18 mouse cellular contexts compared by ENCODE assay signal in genomic region chr3:154611888-154612287, GRCm38 (mm10). TPM values are rescaled to one million over a fixed set of nuclear protein-coding genes. Genes with fewer than 3 reads are reported as not detected.
A peak's percentile ranks its signal among the peaks of the same experiment; 100 is the strongest.
DNase-seq lines count a peak whose midpoint lies in the region; ATAC-seq and TF ChIP-seq lines count a peak whose summit lies in the region.
"Had no signal": no experiment of that assay in that cellular context is flagged by ENCODE, and none has a peak within 500 bp of the region (broad histone marks: within the 10 kb centered on the region; RNA-seq: fewer than 3 reads in every experiment).

No protein-coding gene starts in this region.

- H3K4me2 ChIP-seq in heart, embryonic 11.5 days: no peak overlapping the region
- no peak overlapping the region for H3K4me2 ChIP-seq in lung, postnatal 0 days (replicated peaks; ENCODE audit: low read depth, low read length)
- no peak overlapping the region for H3K4me2 ChIP-seq in liver, postnatal 0 days (ENCODE audit: low read depth, low read length)
- H3K4me2 ChIP-seq: hindbrain, embryonic 14.5 days; kidney, embryonic 15.5 days; limb, embryonic 13.5 days; lung, embryonic 14.5 days had no signal

- TF ChIP-seq EP300 in lung, postnatal 0 days (IDR thresholded peaks at IDR 0.05): no peak
- no peak for TF ChIP-seq EP300 in liver, postnatal 0 days (IDR thresholded peaks at IDR 0.05; ENCODE audit: low read depth)

- no peaks in the 10 kb centered on the region for H3K9me3 ChIP-seq in heart, embryonic 11.5 days (replicated peaks; ENCODE audit: control insufficient read depth, low read length)
- H3K9me3 ChIP-seq in lung, postnatal 0 days (ENCODE audit: low read length): no peaks in the 10 kb centered on the region
- H3K9me3 ChIP-seq in liver, postnatal 0 days (ENCODE audit: low read length): no peaks in the 10 kb centered on the region
- no peaks in the 10 kb centered on the region for H3K9me3 ChIP-seq in embryonic facial prominence, embryonic 10.5 days
- H3K9me3 ChIP-seq: forebrain, embryonic 10.5 days; kidney, embryonic 15.5 days; limb, embryonic 13.5 days had no signal

- no peaks in the 10 kb centered on the region for H3K4me1 ChIP-seq in heart, embryonic 11.5 days (ENCODE audit: control insufficient read depth, insufficient read depth, low read length)
- no peaks in the 10 kb centered on the region for H3K4me1 ChIP-seq in lung, postnatal 0 days (ENCODE audit: insufficient read depth, low read depth, low read length)
- no peaks in the 10 kb centered on the region for H3K4me1 ChIP-seq in liver, postnatal 0 days (ENCODE audit: insufficient read depth)
- H3K4me1 ChIP-seq in embryonic facial prominence, embryonic 10.5 days: no peaks in the 10 kb centered on the region
- H3K4me1 ChIP-seq: forebrain, embryonic 10.5 days; kidney, embryonic 15.5 days; limb, embryonic 13.5 days had no signal

- H3K36me3 ChIP-seq in heart, embryonic 11.5 days (ENCODE audit: control insufficient read depth, insufficient read depth, low read length): no peaks in the 10 kb centered on the region
- no peaks in the 10 kb centered on the region; the same call in 1 of the 2 replicates for H3K36me3 ChIP-seq in lung, postnatal 0 days (ENCODE audit: insufficient read depth, low read length)
- H3K36me3 ChIP-seq in liver, postnatal 0 days (replicated peaks; ENCODE audit: insufficient read depth, low read length): peaks cover 3% of the 10 kb centered on the region; the same call in 1 of the 2 replicates
- peaks cover 60% of the 10 kb centered on the region for H3K36me3 ChIP-seq in embryonic facial prominence, embryonic 10.5 days (replicated peaks)

- peak; percentile 46 for DNase-seq in heart, adult 11 months
- peak; percentile 7 for DNase-seq in lung, postnatal 0 days (ENCODE audit: low spot score)
- no peak for DNase-seq in lung, postnatal 4 days
- DNase-seq in R1 (ENCODE audit: low read depth, low spot score): peak; percentile 81
- peak; percentile 22 for DNase-seq in liver, postnatal 0 days
- no peak for DNase-seq in embryonic facial prominence, embryonic 10.5 days (ENCODE audit: low spot score)
- DNase-seq: adrenal gland, postnatal 36 days; cerebellum, adult 8-10 months; gastrocnemius, postnatal 10 days; heart, postnatal 10 days; lung, embryonic 14.5 days; spleen, adult 18-20 months had no signal

- no peak for ATAC-seq in heart, embryonic 11.5 days (replicated peaks; ENCODE audit: insufficient number of reproducible peaks, low FRiP score, low TSS enrichment)
- ATAC-seq in lung, postnatal 0 days: no peak; the same call in 1 of the 2 replicates
- ATAC-seq in liver, postnatal 0 days: 0 out of 2 replicates have a peak, but pooled peaks have one; percentile 25
- no peak for ATAC-seq in cerebellum, adult (ENCODE audit: insufficient number of reproducible peaks, low FRiP score, low TSS enrichment)

- H3K9ac ChIP-seq in heart, embryonic 11.5 days (ENCODE audit: low read depth, low read length): no peak overlapping the region
- H3K9ac ChIP-seq in lung, postnatal 0 days (replicated peaks; ENCODE audit: low read depth): no peak overlapping the region
- no peak overlapping the region for H3K9ac ChIP-seq in liver, postnatal 0 days (replicated peaks)
- H3K9ac ChIP-seq: hindbrain, embryonic 14.5 days; kidney, embryonic 15.5 days; limb, embryonic 13.5 days; lung, embryonic 14.5 days had no signal

- WGBS in heart, embryonic 11.5 days (ENCODE audit: insufficient replicate concordance): 81% methylated on average over 3 of the region's 3 CpGs
- 80% methylated on average over 3 of the region's 3 CpGs for WGBS in lung, postnatal 0 days
- 81% methylated on average over 3 of the region's 3 CpGs for WGBS in liver, postnatal 0 days (ENCODE audit: insufficient replicate concordance)
- WGBS in embryonic facial prominence, embryonic 10.5 days: 95% methylated on average over 3 of the region's 3 CpGs

- H3K27ac ChIP-seq in heart, embryonic 11.5 days (ENCODE audit: low read depth, low read length): no peak overlapping the region
- no peak overlapping the region for H3K27ac ChIP-seq in lung, postnatal 0 days (ENCODE audit: low read length)
- no peak overlapping the region for H3K27ac ChIP-seq in liver, postnatal 0 days (ENCODE audit: low read depth)
- H3K27ac ChIP-seq in embryonic facial prominence, embryonic 10.5 days (replicated peaks): no peak overlapping the region
- H3K27ac ChIP-seq: forebrain, embryonic 10.5 days; hindbrain, embryonic 14.5 days; kidney, embryonic 15.5 days; limb, embryonic 13.5 days had no signal

- no peak for TF ChIP-seq CTCF in lung, postnatal 0 days (IDR thresholded peaks at IDR 0.05)
- TF ChIP-seq CTCF in liver, postnatal 0 days (IDR thresholded peaks at IDR 0.05; ENCODE audit: low read depth): no peak

- no peak overlapping the region for H3K4me3 ChIP-seq in heart, embryonic 11.5 days (ENCODE audit: low read depth, low read length)
- H3K4me3 ChIP-seq in lung, postnatal 0 days (ENCODE audit: low read depth, low read length): no peak overlapping the region
- H3K4me3 ChIP-seq in liver, postnatal 0 days (ENCODE audit: low read depth, low read length): no peak overlapping the region
- no peak overlapping the region for H3K4me3 ChIP-seq in embryonic facial prominence, embryonic 10.5 days
- H3K4me3 ChIP-seq: forebrain, embryonic 10.5 days; kidney, embryonic 15.5 days; limb, embryonic 13.5 days had no signal

- H3K27me3 ChIP-seq in heart, embryonic 11.5 days (ENCODE audit: control insufficient read depth, insufficient read depth, low read length): no peaks in the 10 kb centered on the region
- H3K27me3 ChIP-seq in lung, postnatal 0 days (replicated peaks; ENCODE audit: insufficient read depth, low read length): no peaks in the 10 kb centered on the region
- H3K27me3 ChIP-seq in liver, postnatal 0 days (ENCODE audit: insufficient read depth, low read length): no peaks in the 10 kb centered on the region
- H3K27me3 ChIP-seq in embryonic facial prominence, embryonic 10.5 days (replicated peaks; ENCODE audit: low read depth, poor library complexity, severe bottlenecking): no peaks in the 10 kb centered on the region
- H3K27me3 ChIP-seq: kidney, embryonic 15.5 days; limb, embryonic 13.5 days had no signal

RNA-seq across cellular contexts. Expression of gene Tyw3, which starts 15.0 kb away (rescaled TPM):
- 14.0 and 17.9 TPM in 2 replicates for polyA plus RNA-seq in heart, embryonic 11.5 days (2014; fragmentation: Nextera tagmentation; extraction: Ambion mirVana)
- polyA plus RNA-seq in lung, postnatal 0 days (2015; fragmentation: Nextera tagmentation; extraction: Ambion mirVana): 4.2 and 4.4 TPM in 2 replicates
- polyA plus RNA-seq in liver, postnatal 0 days (2015; fragmentation: Nextera tagmentation; extraction: Ambion mirVana): 2.5 and 2.9 TPM in 2 replicates
- polyA plus RNA-seq in embryonic facial prominence, embryonic 10.5 days (2016; fragmentation: Nextera tagmentation; extraction: Ambion mirVana): 20.9 and 23.4 TPM in 2 replicates

RNA-seq across cellular contexts. Expression of gene Cryz, which starts 15.4 kb away (rescaled TPM):
- 12.2 and 14.5 TPM in 2 replicates for polyA plus RNA-seq in heart, embryonic 11.5 days (2014; fragmentation: Nextera tagmentation; extraction: Ambion mirVana)
- 4.8 and 5.1 TPM in 2 replicates for polyA plus RNA-seq in lung, postnatal 0 days (2015; fragmentation: Nextera tagmentation; extraction: Ambion mirVana)
- 27.5 and 27.9 TPM in 2 replicates for polyA plus RNA-seq in liver, postnatal 0 days (2015; fragmentation: Nextera tagmentation; extraction: Ambion mirVana)
- 23.9 and 24.3 TPM in 2 replicates for polyA plus RNA-seq in embryonic facial prominence, embryonic 10.5 days (2016; fragmentation: Nextera tagmentation; extraction: Ambion mirVana)

RNA-seq across cellular contexts. Expression of gene Erich3, which starts 51.8 kb away (rescaled TPM):
- 0.10 and 0.21 TPM in 2 replicates for polyA plus RNA-seq in heart, embryonic 11.5 days (2014; fragmentation: Nextera tagmentation; extraction: Ambion mirVana)
- 0.54 and 0.69 TPM in 2 replicates for polyA plus RNA-seq in lung, postnatal 0 days (2015; fragmentation: Nextera tagmentation; extraction: Ambion mirVana)
- polyA plus RNA-seq in liver, postnatal 0 days (2015; fragmentation: Nextera tagmentation; extraction: Ambion mirVana): not detected in 2 replicates
- polyA plus RNA-seq in embryonic facial prominence, embryonic 10.5 days (2016; fragmentation: Nextera tagmentation; extraction: Ambion mirVana): 0.19 and 0.36 TPM in 2 replicates
- polyA plus RNA-seq: lung, embryonic 14.5 days had no signal

Comparison
In these comparisons a context has a peak if more than half of its experiments do, and no peak if none do; other contexts are left out.
1. DNase-seq: peak in heart, adult 11 months (single experiment), lung, postnatal 0 days (single experiment), R1 (single experiment) and liver, postnatal 0 days (single experiment); none in lung, postnatal 4 days (0 of 2) and embryonic facial prominence, embryonic 10.5 days (single experiment).